Mouse (Mus musculus) kidney, adult 2 months (tissue): Measurements from ENCODE around the gene Acat1. TPM values are rescaled to one million over a fixed set of nuclear protein-coding genes. Genes with fewer than 3 reads are reported as not detected.
A peak's percentile ranks its signal among the peaks of the same experiment; 100 is the strongest.

Experiments
- DNase-seq: peaks from one replicate; pipeline ENCODE4 v3.0.0; 2021
- H3K27ac ChIP-seq: fragments of 200-500 bp; 2 replicates; pipeline ENCODE4 v1.5.1; 2012; ENCODE audit warnings: low read depth, low read length, control low read depth, inconsistent platforms; ENCODE audit not compliant: insufficient read depth
- H3K27me3 ChIP-seq: fragments of 200-500 bp; replicated peaks from 2 replicates; pipeline ENCODE4 v1.6.1; 2012; ENCODE audit warnings: mild to moderate bottlenecking, moderate library complexity, low read length, inconsistent platforms; ENCODE audit not compliant: control insufficient read depth, insufficient read depth
- H3K36me3 ChIP-seq: fragments of 200-500 bp; 2 replicates; pipeline ENCODE4 v1.6.1; 2012; ENCODE audit warnings: mild to moderate bottlenecking, moderate library complexity, low read length, inconsistent platforms; ENCODE audit not compliant: control insufficient read depth, insufficient read depth
- H3K4me1 ChIP-seq: fragments of 200-500 bp; 2 replicates; pipeline ENCODE4 v1.6.1; 2011; ENCODE audit warnings: low read length; ENCODE audit not compliant: control insufficient read depth, insufficient read depth
- H3K4me3 ChIP-seq: fragments of 200-500 bp; 2 replicates; pipeline ENCODE4 v1.5.1; 2011; ENCODE audit warnings: mild to moderate bottlenecking, low read depth, low read length, control low read depth; ENCODE audit not compliant: insufficient read depth
- CTCF ChIP-seq: fragments of 200-500 bp; conservative IDR thresholded peaks from 2 replicates; pipeline ENCODE4 v1.5.1; 2011; ENCODE audit warnings: low read depth, mild to moderate bottlenecking, control low read depth, low read length, moderate library complexity, mixed read lengths; ENCODE audit not compliant: insufficient read depth, insufficient read length
- POLR2A ChIP-seq: fragments of 200-500 bp; IDR thresholded peaks from one replicate; pipeline ENCODE4 v1.6.1; 2011; ENCODE audit warnings: low read depth, low read length, control low read depth
- WGBS: fragments of 180-500 bp; shearing (Covaris S2); methylation state at CpG from one replicate; pipeline ENCODE4 v1.1.7; 2018; 5-methylcytosine and 5-hydroxymethylcytosine counted together
- polyA plus RNA-seq: library from polyadenylated mRNA; depleted of rRNA; stranded (reverse); fragments of >200 nt; gene quantifications from 2 replicates; pipeline ENCODE4 v1.2.3, GENCODE M21; 2012

The Acat1 gene
- polyA plus RNA-seq, 1 experiment = 154 TPM

DNA sequence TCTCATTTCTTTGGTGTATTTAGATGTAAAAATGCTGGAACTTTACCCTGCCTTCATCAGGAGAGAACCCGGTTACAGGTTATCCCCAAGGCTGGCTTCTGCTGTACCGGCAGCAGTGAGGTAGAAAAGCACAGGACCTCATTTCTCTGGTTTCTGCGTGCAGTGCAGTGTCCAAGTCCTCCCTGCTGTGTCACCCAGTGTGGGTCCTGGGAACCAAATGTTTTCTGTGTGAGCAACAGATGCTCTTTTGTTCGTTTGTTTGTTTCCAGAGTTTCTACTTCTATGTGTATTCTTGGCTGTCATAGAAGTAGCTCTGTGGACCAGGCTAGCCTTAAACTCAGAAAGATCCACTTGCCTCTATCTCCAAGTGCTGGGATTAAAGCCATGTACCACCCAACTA is 28.3 kb downstream of the Acat1 start:
- peaks cover 20% of the 10 kb centered on the region for H3K36me3 ChIP-seq
- 91% methylated on average over 4 of the region's 4 CpGs for WGBS

DNA sequence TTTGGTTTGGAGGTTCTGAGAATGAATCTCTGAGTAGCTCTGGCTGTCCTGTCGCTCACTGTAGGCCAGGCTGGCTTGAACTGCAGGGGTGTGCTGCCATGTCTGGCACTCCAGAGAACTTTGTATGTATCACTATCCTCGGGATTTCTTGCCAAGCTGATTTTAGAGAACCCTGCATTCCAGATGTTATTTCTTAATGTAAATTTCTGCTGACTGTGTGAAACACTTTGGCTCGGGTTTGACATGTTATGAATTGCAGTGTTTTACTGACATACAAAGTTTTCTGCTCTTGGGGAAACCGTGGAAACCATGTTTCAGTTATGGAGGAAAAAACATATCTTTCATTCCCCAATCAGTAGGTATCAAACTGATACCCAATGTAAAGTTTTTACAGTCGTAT is 34.5 kb downstream of the Acat1 start:
- Histone ChIP-seq H3K4me3 (no peak overlapping the region), H3K36me3 (peaks cover 6% of the 10 kb centered on the region), H3K27me3 (no peaks in the 10 kb centered on the region), H3K27ac (no peak overlapping the region), H3K4me1 (no peaks in the 10 kb centered on the region)
- WGBS = 86% methylated on average over 5 of the region's 5 CpGs
- no peak for DNase-seq
- no peak for TF ChIP-seq CTCF
- TF ChIP-seq POLR2A = no peak

More for the DNA sequence above, 28.3 kb downstream of the Acat1 start:
- no peak for DNase-seq
- H3K27me3 ChIP-seq = no peaks in the 10 kb centered on the region
- no peak overlapping the region for H3K27ac ChIP-seq
- no peak overlapping the region for H3K4me3 ChIP-seq
- H3K4me1 ChIP-seq = no peaks in the 10 kb centered on the region
- no peak for TF ChIP-seq CTCF
- TF ChIP-seq POLR2A = no peak

DNA sequence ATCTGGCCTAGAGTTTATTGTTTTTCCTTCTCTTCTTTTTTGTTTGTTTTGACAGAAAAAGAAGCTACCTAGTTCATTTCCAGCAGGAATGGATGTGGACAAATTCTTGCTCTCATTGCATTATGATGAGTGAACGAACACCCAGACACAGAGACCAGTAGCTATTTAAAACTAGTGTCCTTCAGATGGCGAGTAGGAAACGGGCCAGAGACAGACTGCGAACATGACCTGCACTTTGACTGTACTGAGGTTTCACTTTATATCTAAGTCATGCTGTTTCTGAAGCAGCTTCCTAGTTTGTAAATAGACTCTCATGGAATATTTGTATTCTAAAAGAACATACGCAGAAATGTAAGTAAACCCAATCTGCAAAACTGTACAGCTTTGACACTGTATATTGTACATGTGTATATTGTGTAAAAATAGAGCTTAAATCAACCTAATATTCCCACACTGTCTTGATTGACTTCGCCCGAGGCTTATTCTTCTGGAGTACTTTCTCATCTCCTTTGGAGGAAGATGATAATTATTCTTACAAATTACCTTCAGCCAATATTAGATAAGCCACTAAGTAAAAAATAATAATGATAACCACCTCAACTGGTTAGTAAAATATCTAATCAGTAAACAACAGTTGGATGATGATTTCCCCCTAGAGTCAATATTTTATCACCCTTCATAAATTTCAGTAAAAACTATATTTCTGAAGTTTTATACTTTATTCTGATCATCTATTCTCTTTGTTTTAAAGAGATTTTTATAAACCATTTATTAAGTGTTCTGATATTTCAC is 37.5 kb downstream of the Acat1 start:
- no peak overlapping the region for H3K4me3 ChIP-seq
- H3K4me1 ChIP-seq = no peaks in the 10 kb centered on the region
- H3K27ac ChIP-seq = no peak overlapping the region
- no peaks in the 10 kb centered on the region for H3K27me3 ChIP-seq
- 89% methylated on average over 7 of the region's 7 CpGs for WGBS
- DNase-seq = no peak
- TF ChIP-seq POLR2A (no peak), CTCF (no peak)
- H3K36me3 ChIP-seq = peaks cover 4% of the 10 kb centered on the region

DNA sequence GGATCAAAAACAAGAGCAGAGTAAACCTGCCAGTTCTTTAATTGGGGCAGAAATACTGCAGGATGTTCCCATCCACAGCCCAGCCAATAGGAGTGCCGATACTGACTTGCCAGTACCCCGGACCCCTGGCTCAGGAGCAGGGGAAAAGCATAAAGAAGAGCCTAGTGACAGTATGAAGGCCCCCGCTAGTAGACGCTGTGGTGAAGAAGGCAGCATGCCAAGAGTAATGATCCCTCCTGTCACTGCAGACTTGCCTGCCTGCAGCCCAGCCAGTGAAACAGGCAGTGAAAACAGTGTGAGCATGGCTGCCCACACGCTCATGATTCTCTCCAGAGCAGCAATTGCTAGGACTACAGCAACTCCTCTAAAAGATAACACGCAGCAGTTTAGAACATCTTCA is 39.5 kb downstream of the Acat1 start:
- H3K27ac ChIP-seq = no peak overlapping the region
- H3K27me3 ChIP-seq = no peaks in the 10 kb centered on the region
- peaks cover 4% of the 10 kb centered on the region for H3K36me3 ChIP-seq
- TF ChIP-seq POLR2A (no peak), CTCF (no peak)
- 76% methylated on average over 6 of the region's 6 CpGs for WGBS
- no peaks in the 10 kb centered on the region for H3K4me1 ChIP-seq
- no peak overlapping the region for H3K4me3 ChIP-seq
- no peak for DNase-seq

DNA sequence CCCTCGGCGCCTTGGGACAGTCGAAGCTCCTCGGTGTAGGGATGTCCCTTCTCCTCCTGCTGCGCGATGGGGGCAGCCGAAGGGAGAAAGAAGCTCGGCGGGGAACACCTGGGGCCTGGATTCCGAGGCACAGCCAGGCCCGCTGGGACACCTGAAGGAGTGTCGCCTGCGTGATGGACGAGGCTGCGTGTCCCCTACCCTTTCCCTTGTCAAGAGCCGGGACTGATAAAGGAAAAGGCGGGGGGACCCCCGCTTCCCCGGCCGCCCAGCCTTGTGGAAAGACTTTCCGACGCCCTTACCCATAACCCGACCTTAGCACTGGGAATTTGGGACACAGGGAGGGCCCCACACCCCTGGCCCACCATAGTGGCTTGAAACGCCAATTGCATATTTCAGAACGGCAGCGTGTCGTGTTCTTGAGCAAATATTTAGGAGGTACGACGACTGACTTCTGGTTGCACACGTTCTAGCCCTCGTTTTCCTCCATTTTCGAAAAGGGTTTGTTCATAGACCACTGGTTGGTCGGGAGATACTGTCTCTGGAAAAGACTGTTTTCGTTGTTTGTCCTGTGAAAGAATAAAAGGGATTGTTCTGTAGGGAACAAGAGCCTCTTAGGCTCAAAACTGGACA is 72.7 kb downstream of the Acat1 start:
- Histone ChIP-seq H3K4me1 (no peaks in the 10 kb centered on the region), H3K27me3 (no peaks in the 10 kb centered on the region), H3K4me3 (peak overlapping the region; percentile 89), H3K27ac (no peak overlapping the region), H3K36me3 (no peaks in the 10 kb centered on the region)
- WGBS = under 1% methylated on average over 34 of the region's 34 CpGs
- DNase-seq = no peak
- TF ChIP-seq POLR2A (no peak), CTCF (no peak)

DNA sequence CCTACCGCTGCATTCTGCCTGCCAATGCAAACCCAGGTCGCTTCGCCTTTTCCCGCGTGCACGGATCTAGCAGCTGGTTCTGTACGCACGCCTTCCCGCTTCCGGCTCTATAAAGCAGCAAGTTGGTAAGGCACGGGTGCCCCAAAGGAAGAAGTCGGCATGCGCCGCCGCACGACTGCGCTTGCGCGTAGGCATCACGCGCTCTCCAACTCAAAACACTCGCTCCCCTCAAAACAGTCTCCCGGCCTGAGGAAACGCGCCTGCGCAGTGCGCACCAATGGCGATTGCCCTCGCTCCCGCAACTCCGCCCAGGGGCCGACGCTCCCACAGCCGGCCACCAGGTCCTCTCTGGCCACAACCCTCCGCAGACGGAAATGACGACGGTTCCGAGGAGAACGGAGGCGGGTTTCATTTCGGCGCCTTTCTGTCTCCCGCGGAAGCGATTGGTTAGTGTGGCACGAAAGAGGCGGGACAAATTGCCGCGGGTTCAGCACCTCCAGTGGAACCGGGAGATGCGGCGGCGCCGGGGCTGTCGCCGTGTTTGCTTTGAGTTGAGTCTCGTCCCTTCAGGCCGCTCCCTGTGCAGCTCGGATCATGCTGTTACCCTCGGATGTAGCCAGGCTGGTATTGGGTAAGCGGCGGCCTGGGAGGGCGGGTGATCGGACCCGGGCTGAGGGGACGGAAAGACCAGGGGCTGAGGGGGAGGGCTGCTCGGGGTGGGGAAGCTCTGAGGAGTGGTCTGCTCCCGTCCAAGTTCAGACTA is 73.4 kb downstream of the Acat1 start, which contains the start of the genes Atm and Npat:
Atm (minus strand) TSS at position 183 of the 763 bp plus-strand sequence.
Npat (plus strand) TSS at position 490 of the 763 bp plus-strand sequence.
- no peaks in the 10 kb centered on the region for H3K4me1 ChIP-seq
- peak; percentile 100 for DNase-seq
- H3K36me3 ChIP-seq = no peaks in the 10 kb centered on the region
- peak within 1 kb of the TSS; percentile 34; the same call in 1 of the 2 replicates for H3K27ac ChIP-seq
- WGBS = under 1% methylated on average over 69 of the region's 69 CpGs
- H3K27me3 ChIP-seq = no peaks in the 10 kb centered on the region
- TF ChIP-seq POLR2A (peak; percentile 25), CTCF (no peak)
- H3K4me3 ChIP-seq = peak within 1 kb of the TSS; percentile 89
